Mouse (Mus musculus) thymus, adult 2 months (tissue): ENCODE measurements around the gene Rnase4.

Experiments
- CTCF ChIP-seq: fragments of 200-500 bp; IDR thresholded peaks from 2 replicates; pipeline ENCODE4 v1.5.1; 2012; ENCODE audit warnings: mild to moderate bottlenecking, control low read depth, low read length, moderate library complexity, borderline replicate concordance; ENCODE audit not compliant: control insufficient read depth, poor library complexity, insufficient read depth; ENCODE audit errors: extremely low read depth
- POLR2A ChIP-seq: fragments of 200-500 bp; IDR thresholded peaks from 2 replicates; pipeline ENCODE4 v1.6.1; 2012; ENCODE audit warnings: mild to moderate bottlenecking, low read length, control low read depth, moderate library complexity; ENCODE audit not compliant: control insufficient read depth, poor library complexity, insufficient read depth; ENCODE audit errors: extremely low read depth

GRCm38 (mm10) chr14:51088166-51088969, 2.5 kb upstream of the Rnase4 start:
- no peak for TF ChIP-seq POLR2A
- no peak for TF ChIP-seq CTCF
